Mouse (Mus musculus): ENCODE measurements at regions not wholly inside any gene's neighbourhood (a gene's known extent, or its start where the extent isn't known, plus 50 kb on each side); places are given as distances from the start of the nearest gene placed in this dataset.

GRCm38 (mm10) chr11:71886771-71887170 is 137.1 kb downstream of the Wscd1 start:
- DNase-seq, result no peak

- no peak for DNase-seq
Observed at GRCm38 (mm10) chr11:71884861-71885260, 135.1 kb downstream of the Wscd1 start.

GRCm38 (mm10) chr11:71881841-71882240 is 132.1 kb downstream of the Wscd1 start:
- DNase-seq, result no peak

- DNase-seq, result no peak
Observed at GRCm38 (mm10) chr11:71871297-71871696, 121.6 kb downstream of the Wscd1 start.

GRCm38 (mm10) chr11:71866690-71867089 is 117.0 kb downstream of the Wscd1 start:
- DNase-seq, result no peak

GRCm38 (mm10) chr11:71857926-71858325 is 108.2 kb downstream of the Wscd1 start:
- no peak for DNase-seq

GRCm38 (mm10) chr11:71855557-71855956 is 105.8 kb downstream of the Wscd1 start:
- no peak for DNase-seq

GRCm38 (mm10) chr11:71855058-71855457 is 105.3 kb downstream of the Wscd1 start:
- no peak for DNase-seq

GRCm38 (mm10) chr11:71847684-71848367 is 98.1 kb downstream of the Wscd1 start:
- no peak for DNase-seq

- DNase-seq, result no peak
Observed at GRCm38 (mm10) chr11:71846496-71846895, 96.8 kb downstream of the Wscd1 start.

- DNase-seq, result no peak
Observed at GRCm38 (mm10) chr11:71840635-71841443, 91.1 kb downstream of the Wscd1 start.

Data from right cerebral cortex, postnatal 25 days (tissue).